Mouse (Mus musculus): Measurements from ENCODE around the gene Srebf1. TPM values are rescaled to one million over a fixed set of nuclear protein-coding genes. Genes with fewer than 3 reads are reported as not detected.
A peak's percentile ranks its signal among the peaks of the same experiment; 100 is the strongest.

Gene Srebf1
- polyA plus RNA-seq, 1 experiment = 157 TPM

GRCm38 (mm10) chr11:60178005-60178404 is 44.4 kb downstream of the Srebf1 start:
- no peak for DNase-seq (ENCODE audit: low spot score)

GRCm38 (mm10) chr11:60176975-60177657 is 45.3 kb downstream of the Srebf1 start:
- DNase-seq (ENCODE audit: low spot score) = no peak

GRCm38 (mm10) chr11:60176182-60176974 is 46.0 kb downstream of the Srebf1 start:
- peak; percentile 47 for DNase-seq (ENCODE audit: low spot score)

GRCm38 (mm10) chr11:60175371-60176181 is 46.8 kb downstream of the Srebf1 start:
- peak; percentile 49 for DNase-seq (ENCODE audit: low spot score)

- no peak for DNase-seq (ENCODE audit: low spot score)
Measured at GRCm38 (mm10) chr11:60173606-60174184, 48.7 kb downstream of the Srebf1 start.

- DNase-seq (ENCODE audit: low spot score) = no peak
Measured at GRCm38 (mm10) chr11:60172074-60172473, 50.3 kb downstream of the Srebf1 start.

- DNase-seq (ENCODE audit: low spot score) = no peak
Measured at GRCm38 (mm10) chr11:60168780-60169179, 53.6 kb downstream of the Srebf1 start.

GRCm38 (mm10) chr11:60165076-60165475 is 57.3 kb downstream of the Srebf1 start:
- DNase-seq (ENCODE audit: low spot score) = no peak

GRCm38 (mm10) chr11:60164450-60164849 is 57.9 kb downstream of the Srebf1 start:
- DNase-seq (ENCODE audit: low spot score) = no peak

- no peak for DNase-seq (ENCODE audit: low spot score)
Measured at GRCm38 (mm10) chr11:60163362-60163761, 59.0 kb downstream of the Srebf1 start.

GRCm38 (mm10) chr11:60162547-60162946 is 59.8 kb downstream of the Srebf1 start:
- no peak for DNase-seq (ENCODE audit: low spot score)

GRCm38 (mm10) chr11:60161146-60161874 is 61.1 kb downstream of the Srebf1 start:
- no peak for DNase-seq (ENCODE audit: low spot score)

- no peak for DNase-seq (ENCODE audit: low spot score)
Measured at GRCm38 (mm10) chr11:60160454-60161114, 61.8 kb downstream of the Srebf1 start.

GRCm38 (mm10) chr11:60159955-60160354 is 62.4 kb downstream of the Srebf1 start:
- no peak for DNase-seq (ENCODE audit: low spot score)

GRCm38 (mm10) chr11:60158271-60158670 is 64.1 kb downstream of the Srebf1 start:
- no peak for DNase-seq (ENCODE audit: low spot score)

GRCm38 (mm10) chr11:60155690-60156089 is 66.7 kb downstream of the Srebf1 start:
- DNase-seq (ENCODE audit: low spot score) = no peak

- DNase-seq (ENCODE audit: low spot score) = no peak
Measured at GRCm38 (mm10) chr11:60153936-60154335, 68.4 kb downstream of the Srebf1 start.

GRCm38 (mm10) chr11:60152339-60152738 is 70.0 kb downstream of the Srebf1 start:
- DNase-seq (ENCODE audit: low spot score) = no peak

GRCm38 (mm10) chr11:60150677-60151076 is 71.7 kb downstream of the Srebf1 start:
- no peak for DNase-seq (ENCODE audit: low spot score)
